In genomic region chr7:12880497-12880896, GRCm38 (mm10) we compare ENCODE assay signal across 8 mouse cellular contexts. TPM values are rescaled to one million over a fixed set of nuclear protein-coding genes. Genes with fewer than 3 reads are reported as not detected.
DNase-seq lines count a peak whose midpoint lies in the region; ATAC-seq and TF ChIP-seq lines count a peak whose summit lies in the region.
"Not testable (repeated sequence)": the region's sequence is repeated elsewhere in the genome, so short reads cannot be mapped to it uniquely, and the experiment has no call there.

No protein-coding gene starts in this region.

- TF ChIP-seq CTCF in MEL (IDR thresholded peaks at IDR 0.05 in 2 of 3, conservative IDR thresholded peaks at IDR 0.05 in 1 of 3; ENCODE audit: control insufficient read depth in 1 of 3, insufficient read depth in 1 of 3, low read depth in 2 of 3, low read length in 3 of 3, poor library complexity in 1 of 3, severe bottlenecking in 1 of 3); layer of hippocampus, adult 2 months (conservative IDR thresholded peaks at IDR 0.05); spleen, adult 2 months (IDR thresholded peaks at IDR 0.05; ENCODE audit: extremely low read depth, insufficient read depth, insufficient read length, insufficient replicate concordance): not testable (repeated sequence)

- not testable (repeated sequence) for ATAC-seq in embryonic facial prominence, embryonic 15.5 days (ENCODE audit: insufficient number of reproducible peaks, low FRiP score, low TSS enrichment, low read depth); liver, embryonic 15.5 days (ENCODE audit: insufficient read depth)
- peak; percentile 4 for ATAC-seq in hindbrain, embryonic 15.5 days (ENCODE audit: low FRiP score, low read depth)
- ATAC-seq in midbrain, embryonic 13.5 days, result peak; percentile 57

- not testable (repeated sequence) for TF ChIP-seq RAD21 in MEL (IDR thresholded peaks at IDR 0.05; ENCODE audit: low read depth, low read length)

- not testable (repeated sequence) for H3K36me3 ChIP-seq in MEL (ENCODE audit: control insufficient read depth in 1 of 2, insufficient read depth in 2 of 2, low read length in 2 of 2); hindbrain, embryonic 15.5 days; liver, embryonic 15.5 days (replicated peaks); spleen, adult 2 months (ENCODE audit: control insufficient read depth, insufficient read depth, low read length)
- H3K36me3 ChIP-seq in embryonic facial prominence, embryonic 15.5 days, result peaks cover 10% of the 10 kb centered on the region
- peaks cover 14% of the 10 kb centered on the region for H3K36me3 ChIP-seq in heart, embryonic 10.5 days
- peaks cover 18% of the 10 kb centered on the region for H3K36me3 ChIP-seq in midbrain, embryonic 13.5 days

- H3K4me2 ChIP-seq in embryonic facial prominence, embryonic 15.5 days (replicated peaks), result peak overlapping the region; percentile 83
- H3K4me2 ChIP-seq in hindbrain, embryonic 15.5 days, result peak overlapping the region; percentile 90
- H3K4me2 ChIP-seq in liver, embryonic 15.5 days, result peak overlapping the region; percentile 86
- peak overlapping the region; percentile 73 for H3K4me2 ChIP-seq in midbrain, embryonic 13.5 days (replicated peaks)

- H3K4me3 ChIP-seq in MEL (ENCODE audit: control insufficient read depth in 1 of 2, insufficient read depth in 1 of 2, low read depth in 2 of 2, low read length in 2 of 2), result peak overlapping the region; percentile 47 to 85; a peak in 3 of 4 replicates
- peak overlapping the region; percentile 75 for H3K4me3 ChIP-seq in embryonic facial prominence, embryonic 15.5 days (replicated peaks)
- H3K4me3 ChIP-seq in heart, embryonic 10.5 days, result peak overlapping the region; percentile 85
- peak overlapping the region; percentile 85 for H3K4me3 ChIP-seq in hindbrain, embryonic 15.5 days
- peak overlapping the region; percentile 82 for H3K4me3 ChIP-seq in layer of hippocampus, adult 2 months
- H3K4me3 ChIP-seq in liver, embryonic 15.5 days (replicated peaks), result peak overlapping the region; percentile 73
- H3K4me3 ChIP-seq in midbrain, embryonic 13.5 days (replicated peaks), result peak overlapping the region; percentile 71
- H3K4me3 ChIP-seq in spleen, adult 2 months (ENCODE audit: extremely low read depth, insufficient read depth, insufficient read length), result peak overlapping the region; percentile 57

- DNase-seq in MEL (ENCODE audit: low read depth, low spot score); heart, embryonic 10.5 days (ENCODE audit: low spot score); layer of hippocampus, adult 2 months (ENCODE audit: low spot score in 2 of 2); spleen, adult 2 months (ENCODE audit: low read depth in 1 of 2, low spot score in 2 of 2): not testable (repeated sequence)

- H3K79me2 ChIP-seq in MEL (ENCODE audit: control insufficient read depth, insufficient read depth, low read length, poor library complexity), result not testable (repeated sequence)

- H3K9me3 ChIP-seq in MEL (replicated peaks; ENCODE audit: insufficient read depth, low read length); embryonic facial prominence, embryonic 15.5 days (replicated peaks); heart, embryonic 10.5 days; hindbrain, embryonic 15.5 days; liver, embryonic 15.5 days (replicated peaks); midbrain, embryonic 13.5 days: not testable (repeated sequence)

- H3K4me1 ChIP-seq in MEL (ENCODE audit: control insufficient read depth in 1 of 2, insufficient read depth in 2 of 2, low read length in 2 of 2); embryonic facial prominence, embryonic 15.5 days; heart, embryonic 10.5 days; spleen, adult 2 months (ENCODE audit: control insufficient read depth, insufficient read depth, insufficient read length): not testable (repeated sequence)
- peaks cover 19% of the 10 kb centered on the region for H3K4me1 ChIP-seq in hindbrain, embryonic 15.5 days (replicated peaks)
- peaks cover 13% of the 10 kb centered on the region for H3K4me1 ChIP-seq in liver, embryonic 15.5 days (replicated peaks)
- peaks cover 17% of the 10 kb centered on the region for H3K4me1 ChIP-seq in midbrain, embryonic 13.5 days (replicated peaks)

- not testable (repeated sequence) for TF ChIP-seq POLR2A in MEL (IDR thresholded peaks at IDR 0.05; ENCODE audit: control insufficient read depth in 1 of 2, insufficient read depth in 1 of 2, low read depth in 1 of 2, low read length in 2 of 2, poor library complexity in 1 of 2); spleen, adult 2 months (IDR thresholded peaks at IDR 0.05; ENCODE audit: low read depth, low read length)

- not testable (repeated sequence) for H3K27ac ChIP-seq in MEL (ENCODE audit: control insufficient read depth, low read depth, low read length); embryonic facial prominence, embryonic 15.5 days (replicated peaks); liver, embryonic 15.5 days (replicated peaks); spleen, adult 2 months (ENCODE audit: insufficient read depth, low read length)
- peak overlapping the region; percentile 90; the same call in 1 of the 2 replicates for H3K27ac ChIP-seq in heart, embryonic 10.5 days
- peak overlapping the region; percentile 73 for H3K27ac ChIP-seq in hindbrain, embryonic 15.5 days (replicated peaks)
- H3K27ac ChIP-seq in layer of hippocampus, adult 2 months, result peak overlapping the region; percentile 88
- H3K27ac ChIP-seq in midbrain, embryonic 13.5 days, result peak overlapping the region; percentile 54; the same call in 1 of the 2 replicates

- WGBS in embryonic facial prominence, embryonic 15.5 days, result 39% methylated on average over 8 of the region's 8 CpGs
- WGBS in heart, embryonic 10.5 days, result 47% methylated on average over 8 of the region's 8 CpGs
- WGBS in hindbrain, embryonic 15.5 days, result 43% methylated on average over 8 of the region's 8 CpGs
- WGBS in liver, embryonic 15.5 days (ENCODE audit: insufficient replicate concordance), result 31% methylated on average over 8 of the region's 8 CpGs
- 39% methylated on average over 8 of the region's 8 CpGs for WGBS in midbrain, embryonic 13.5 days
- WGBS in spleen, adult 2 months, result 35% methylated on average over 8 of the region's 8 CpGs

- peak overlapping the region; percentile 31; the same call in 1 of the 2 replicates for H3K9ac ChIP-seq in MEL (ENCODE audit: control insufficient read depth, low read depth, low read length, poor library complexity, severe bottlenecking)
- 0 out of 2 replicates have a peak overlapping the region, but pooled peaks have one; percentile 4 for H3K9ac ChIP-seq in embryonic facial prominence, embryonic 15.5 days
- H3K9ac ChIP-seq in hindbrain, embryonic 15.5 days, result peak overlapping the region; percentile 80
- H3K9ac ChIP-seq in liver, embryonic 15.5 days, result not testable (repeated sequence)
- peak overlapping the region; percentile 84 for H3K9ac ChIP-seq in midbrain, embryonic 13.5 days (replicated peaks)

- TF ChIP-seq EP300 in MEL (IDR thresholded peaks at IDR 0.05; ENCODE audit: low read depth in 1 of 2, low read length in 2 of 2), result not testable (repeated sequence)

- H3K27me3 ChIP-seq in MEL (ENCODE audit: control insufficient read depth in 1 of 2, insufficient read depth in 2 of 2, low read length in 2 of 2); embryonic facial prominence, embryonic 15.5 days; heart, embryonic 10.5 days (ENCODE audit: insufficient read depth, poor library complexity, severe bottlenecking); hindbrain, embryonic 15.5 days; liver, embryonic 15.5 days; midbrain, embryonic 13.5 days; spleen, adult 2 months (ENCODE audit: control insufficient read depth, insufficient read depth, low read length): not testable (repeated sequence)

RNA-seq across cellular contexts. Expression of gene Zfp128, which starts 0.5 kb away (rescaled TPM):
- 1.1 TPM in 2 replicates for total RNA-seq in MEL (2012; rRNA removed)
- polyA plus RNA-seq in MEL (2012; ENCODE audit: insufficient read depth in 1 of 2, insufficient read length in 2 of 2, low read depth in 1 of 2, low replicate concordance in 2 of 2, missing spikeins in 1 of 2), result 1 to 10 TPM in 1 of 2 experiments, not detected in 1; 1.5 TPM
- 5.0 and 5.1 TPM in 2 replicates for polyA plus RNA-seq in embryonic facial prominence, embryonic 15.5 days (2015; fragmentation: Nextera tagmentation; extraction: Ambion mirVana)
- 3.1 TPM in 2 replicates for polyA plus RNA-seq in heart, embryonic 10.5 days (2016; fragmentation: Nextera tagmentation; extraction: Ambion mirVana)
- 7.5 TPM in 2 replicates for polyA plus RNA-seq in hindbrain, embryonic 15.5 days (2015; fragmentation: Nextera tagmentation; extraction: Ambion mirVana)
- total RNA-seq in layer of hippocampus, adult 2 months (2021), result 1 to 10 TPM; 6.7 to 6.8 TPM
- 0.47 and 0.62 TPM in 2 replicates for polyA plus RNA-seq in liver, embryonic 15.5 days (2015; fragmentation: Nextera tagmentation; extraction: Ambion mirVana)
- polyA plus RNA-seq in midbrain, embryonic 13.5 days (2015; fragmentation: Nextera tagmentation; extraction: Ambion mirVana), result 7.4 and 7.6 TPM in 2 replicates
- 0.65 and 0.85 TPM in 2 replicates for polyA plus RNA-seq in spleen, adult 2 months (2012; rRNA removed)

RNA-seq across cellular contexts. Expression of gene Zscan22, which starts 17.1 kb away (rescaled TPM):
- total RNA-seq in MEL (2012; rRNA removed), result 1.3 and 2.5 TPM in 2 replicates
- polyA plus RNA-seq in MEL (2012; ENCODE audit: insufficient read depth in 1 of 2, insufficient read length in 2 of 2, low read depth in 1 of 2, low replicate concordance in 2 of 2, missing spikeins in 1 of 2), result 1 to 10 TPM in 1 of 2 experiments, not detected in 1; 7.1 TPM
- polyA plus RNA-seq in embryonic facial prominence, embryonic 15.5 days (2015; fragmentation: Nextera tagmentation; extraction: Ambion mirVana), result 17.5 and 17.7 TPM in 2 replicates
- polyA plus RNA-seq in heart, embryonic 10.5 days (2016; fragmentation: Nextera tagmentation; extraction: Ambion mirVana), result 12.9 and 14.8 TPM in 2 replicates
- 9.9 and 12.4 TPM in 2 replicates for polyA plus RNA-seq in hindbrain, embryonic 15.5 days (2015; fragmentation: Nextera tagmentation; extraction: Ambion mirVana)
- total RNA-seq in layer of hippocampus, adult 2 months (2021), result 10 to 100 TPM; 13.9 to 17.7 TPM
- polyA plus RNA-seq in liver, embryonic 15.5 days (2015; fragmentation: Nextera tagmentation; extraction: Ambion mirVana), result 3.4 and 3.9 TPM in 2 replicates
- polyA plus RNA-seq in midbrain, embryonic 13.5 days (2015; fragmentation: Nextera tagmentation; extraction: Ambion mirVana), result 10.4 and 10.5 TPM in 2 replicates
- polyA plus RNA-seq in spleen, adult 2 months (2012; rRNA removed), result 6.8 and 7.1 TPM in 2 replicates

RNA-seq across cellular contexts. Expression of gene Rps5, which starts 41.6 kb away (rescaled TPM):
- total RNA-seq in MEL (2012; rRNA removed), result 3,873 and 4,196 TPM in 2 replicates
- 1,000 to 10,000 TPM in 1 of 2 experiments, 100 to 1,000 TPM in 1; 960 to 2,915 TPM for polyA plus RNA-seq in MEL (2012; ENCODE audit: insufficient read depth in 1 of 2, insufficient read length in 2 of 2, low read depth in 1 of 2, low replicate concordance in 2 of 2, missing spikeins in 1 of 2)
- polyA plus RNA-seq in embryonic facial prominence, embryonic 15.5 days (2015; fragmentation: Nextera tagmentation; extraction: Ambion mirVana), result 1,070 and 1,140 TPM in 2 replicates
- polyA plus RNA-seq in heart, embryonic 10.5 days (2016; fragmentation: Nextera tagmentation; extraction: Ambion mirVana), result 662 and 793 TPM in 2 replicates
- polyA plus RNA-seq in hindbrain, embryonic 15.5 days (2015; fragmentation: Nextera tagmentation; extraction: Ambion mirVana), result 549 and 585 TPM in 2 replicates
- 100 to 1,000 TPM; 401 to 427 TPM for total RNA-seq in layer of hippocampus, adult 2 months (2021)
- polyA plus RNA-seq in liver, embryonic 15.5 days (2015; fragmentation: Nextera tagmentation; extraction: Ambion mirVana), result 541 and 547 TPM in 2 replicates
- polyA plus RNA-seq in midbrain, embryonic 13.5 days (2015; fragmentation: Nextera tagmentation; extraction: Ambion mirVana), result 680 and 686 TPM in 2 replicates
- polyA plus RNA-seq in spleen, adult 2 months (2012; rRNA removed), result 2,106 and 2,648 TPM in 2 replicates

RNA-seq across cellular contexts. Expression of gene Zfp110, which starts 45.9 kb away (rescaled TPM):
- total RNA-seq in MEL (2012; rRNA removed), result 27.5 and 28.2 TPM in 2 replicates
- polyA plus RNA-seq in MEL (2012; ENCODE audit: insufficient read depth in 1 of 2, insufficient read length in 2 of 2, low read depth in 1 of 2, low replicate concordance in 2 of 2, missing spikeins in 1 of 2), result 10 to 100 TPM; 17.0 to 86.6 TPM
- polyA plus RNA-seq in embryonic facial prominence, embryonic 15.5 days (2015; fragmentation: Nextera tagmentation; extraction: Ambion mirVana), result 36.6 and 39.7 TPM in 2 replicates
- 24.1 and 25.4 TPM in 2 replicates for polyA plus RNA-seq in heart, embryonic 10.5 days (2016; fragmentation: Nextera tagmentation; extraction: Ambion mirVana)
- polyA plus RNA-seq in hindbrain, embryonic 15.5 days (2015; fragmentation: Nextera tagmentation; extraction: Ambion mirVana), result 26.2 and 27.6 TPM in 2 replicates
- 10 to 100 TPM; 14.5 to 15.8 TPM for total RNA-seq in layer of hippocampus, adult 2 months (2021)
- 10.8 and 12.3 TPM in 2 replicates for polyA plus RNA-seq in liver, embryonic 15.5 days (2015; fragmentation: Nextera tagmentation; extraction: Ambion mirVana)
- 31.8 and 31.9 TPM in 2 replicates for polyA plus RNA-seq in midbrain, embryonic 13.5 days (2015; fragmentation: Nextera tagmentation; extraction: Ambion mirVana)
- 9.5 and 12.4 TPM in 2 replicates for polyA plus RNA-seq in spleen, adult 2 months (2012; rRNA removed)

RNA-seq across cellular contexts. Expression of gene Rnf225, which starts 46.7 kb away (rescaled TPM):
- 0.89 and 1.0 TPM in 2 replicates for total RNA-seq in MEL (2012; rRNA removed)
- 1 to 10 TPM in 1 of 2 experiments, not detected in 1; 2.3 TPM for polyA plus RNA-seq in MEL (2012; ENCODE audit: insufficient read depth in 1 of 2, insufficient read length in 2 of 2, low read depth in 1 of 2, low replicate concordance in 2 of 2, missing spikeins in 1 of 2)
- 2.6 and 2.8 TPM in 2 replicates for polyA plus RNA-seq in embryonic facial prominence, embryonic 15.5 days (2015; fragmentation: Nextera tagmentation; extraction: Ambion mirVana)
- 1.1 TPM in 2 replicates for polyA plus RNA-seq in heart, embryonic 10.5 days (2016; fragmentation: Nextera tagmentation; extraction: Ambion mirVana)
- polyA plus RNA-seq in hindbrain, embryonic 15.5 days (2015; fragmentation: Nextera tagmentation; extraction: Ambion mirVana), result 1.1 and 1.3 TPM in 2 replicates
- 1 to 10 TPM in 1 of 2 experiments, under 1 TPM in 1; 0.64 to 1.2 TPM for total RNA-seq in layer of hippocampus, adult 2 months (2021)
- polyA plus RNA-seq in liver, embryonic 15.5 days (2015; fragmentation: Nextera tagmentation; extraction: Ambion mirVana), result 0.08 and 0.20 TPM in 2 replicates
- polyA plus RNA-seq in midbrain, embryonic 13.5 days (2015; fragmentation: Nextera tagmentation; extraction: Ambion mirVana), result 0.69 and 1.1 TPM in 2 replicates
- polyA plus RNA-seq in spleen, adult 2 months (2012; rRNA removed), result 0.21 and 0.31 TPM in 2 replicates
